Mouse (Mus musculus): ENCODE data around the gene Gm35315. TPM values are rescaled to one million over a fixed set of nuclear protein-coding genes. Genes with fewer than 3 reads are reported as not detected.

Gm35315 gene
- total and polyA plus RNA-seq, 3 experiments: not detected

DNA sequence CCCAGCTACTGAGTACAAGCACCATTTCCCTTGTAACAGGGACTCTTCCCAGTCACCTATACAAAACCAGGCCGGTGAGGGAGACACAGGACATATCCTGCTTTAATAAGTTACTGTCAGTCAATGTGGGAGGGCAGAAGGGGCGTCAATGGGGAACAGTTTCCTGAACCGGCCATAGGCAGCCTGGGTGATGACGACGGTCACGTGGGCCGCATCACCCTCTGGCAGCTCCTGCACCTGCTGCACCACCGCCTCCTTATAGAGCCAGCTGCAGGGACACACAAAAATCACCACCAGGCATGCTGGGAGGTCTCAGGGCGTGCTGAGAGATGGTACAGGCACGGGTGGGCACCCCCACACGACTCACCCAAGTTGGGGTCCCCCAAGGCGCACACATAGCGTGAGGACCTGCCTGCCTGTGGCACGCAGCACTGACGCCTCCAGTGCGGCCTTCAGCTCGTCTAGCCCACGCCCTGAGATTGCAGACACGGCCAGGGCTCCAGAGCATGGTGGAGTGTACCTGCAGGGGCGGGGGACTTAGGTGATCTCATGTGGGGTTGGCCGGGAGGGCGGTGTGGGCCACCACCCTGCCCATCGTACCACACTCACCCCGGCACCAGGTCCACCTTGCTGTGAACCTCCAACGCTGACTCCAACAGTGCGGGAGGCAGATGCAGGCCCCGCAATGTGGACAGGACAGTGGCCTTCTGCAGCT, 9.8 kb upstream of the Gm35315 start:
- peak in 1 of 2 experiments; percentile 5 for DNase-seq
- Histone ChIP-seq H3K9ac (ENCODE audit: low read depth, low read length) (no peak overlapping the region), H3K27ac (no peak overlapping the region), H3K36me3 (ENCODE audit: control insufficient read depth, insufficient read depth, low read length) (no peaks in the 10 kb centered on the region), H3K79me2 (replicated peaks; ENCODE audit: control insufficient read depth, insufficient read depth, low read length) (no peaks in the 10 kb centered on the region), H3K27me3 (ENCODE audit: control insufficient read depth, insufficient read depth, low read length) (peaks cover 2% of the 10 kb centered on the region; the same call in 1 of the 2 replicates), H3K4me3 (no peak overlapping the region), H3K4me1 (ENCODE audit: control insufficient read depth, insufficient read depth, low read length) (peaks cover 2% of the 10 kb centered on the region)
- WGBS: 94% methylated on average over 27 of the region's 27 CpGs
- intact Hi-C loops (cut with DNase I): loop anchor here (10.0 kb wide), 1 partner anchor 179 kb away; the partner anchor contains the start of gene Gm15446
- TF ChIP-seq CTCF (IDR thresholded peaks at IDR 0.05) (no peak), EP300 (IDR thresholded peaks at IDR 0.05; ENCODE audit: insufficient read depth, low read depth, low read length) (no peak), POLR2A (IDR thresholded peaks at IDR 0.05; ENCODE audit: insufficient read depth, low read depth, low read length) (no peak)

DNA sequence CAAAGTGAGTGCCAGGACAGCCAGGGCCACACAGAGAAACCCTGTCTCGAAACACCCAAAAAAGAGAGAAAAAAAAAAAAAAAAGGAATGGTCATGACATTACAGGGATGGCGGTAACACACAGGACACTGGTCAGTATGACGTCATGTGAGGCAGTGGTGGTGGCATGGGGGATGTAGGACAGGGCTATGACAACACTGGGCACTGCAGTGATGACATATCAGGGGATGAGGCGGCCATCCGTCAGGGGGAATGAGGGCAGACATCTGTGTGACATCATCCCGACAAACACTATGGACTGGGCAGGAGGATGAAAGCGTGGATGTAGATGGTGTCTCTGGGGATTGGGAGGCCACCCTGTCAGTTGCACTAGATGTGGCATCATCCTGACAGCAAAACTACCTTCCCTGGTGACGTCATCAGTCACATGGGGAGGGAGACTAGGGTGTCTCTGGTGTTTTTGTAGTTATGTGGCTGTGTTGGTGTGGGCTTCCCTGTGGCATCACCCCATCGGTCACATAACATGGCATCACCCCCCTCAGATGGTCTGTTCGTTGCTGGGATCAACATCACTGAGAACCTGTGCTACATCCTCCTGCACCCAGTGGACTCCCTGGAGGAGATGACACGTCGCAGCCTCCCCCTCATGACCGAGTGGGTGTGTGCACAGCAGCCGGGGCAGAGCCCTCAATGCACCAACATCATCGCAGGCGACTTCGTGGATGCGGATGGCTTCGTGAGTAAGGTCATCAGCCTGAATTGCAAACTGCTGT, 8.8 kb upstream of the Gm35315 start:
- peak in 1 of 2 experiments; percentile 2 for DNase-seq
- TF ChIP-seq POLR2A (IDR thresholded peaks at IDR 0.05; ENCODE audit: insufficient read depth, low read depth, low read length): no peak
- TF ChIP-seq EP300 (IDR thresholded peaks at IDR 0.05; ENCODE audit: insufficient read depth, low read depth, low read length): no peak
- TF ChIP-seq CTCF (IDR thresholded peaks at IDR 0.05): no peak
- Histone ChIP-seq H3K27ac (no peak overlapping the region), H3K9ac (ENCODE audit: low read depth, low read length) (no peak overlapping the region), H3K27me3 (ENCODE audit: control insufficient read depth, insufficient read depth, low read length) (peaks cover 2% of the 10 kb centered on the region; the same call in 1 of the 2 replicates), H3K36me3 (ENCODE audit: control insufficient read depth, insufficient read depth, low read length) (no peaks in the 10 kb centered on the region), H3K4me1 (ENCODE audit: control insufficient read depth, insufficient read depth, low read length) (peaks cover 2% of the 10 kb centered on the region), H3K4me3 (no peak overlapping the region), H3K79me2 (replicated peaks; ENCODE audit: control insufficient read depth, insufficient read depth, low read length) (no peaks in the 10 kb centered on the region)
- intact Hi-C loops (cut with DNase I): loop anchor here (10.0 kb wide), 1 partner anchor 178 kb away; the partner anchor contains the start of gene Gm15446
- 89% methylated on average over 19 of the region's 19 CpGs for WGBS

DNA sequence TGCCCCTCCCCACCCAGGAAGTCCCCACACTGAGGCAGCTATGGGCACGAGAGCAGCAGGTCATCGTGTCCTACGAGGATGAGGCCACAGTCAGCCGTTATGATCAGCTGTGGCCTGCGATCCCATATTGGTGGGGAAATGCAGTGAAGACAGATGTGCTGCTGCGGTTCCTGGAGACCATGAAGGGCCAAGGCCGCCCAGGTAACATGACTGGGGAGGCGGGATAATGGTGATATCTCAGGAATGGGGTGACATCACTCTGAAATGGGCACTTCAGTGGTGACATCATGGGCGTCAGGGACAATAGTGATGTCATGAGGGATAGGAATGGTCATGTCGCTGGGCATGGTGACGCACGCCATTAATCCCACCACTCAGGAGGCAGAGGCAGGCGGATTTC, 8.2 kb upstream of the Gm35315 start:
- Histone ChIP-seq H3K4me3 (no peak overlapping the region), H3K27ac (no peak overlapping the region), H3K27me3 (ENCODE audit: control insufficient read depth, insufficient read depth, low read length) (peaks cover 2% of the 10 kb centered on the region; the same call in 1 of the 2 replicates), H3K4me1 (ENCODE audit: control insufficient read depth, insufficient read depth, low read length) (peaks cover 2% of the 10 kb centered on the region), H3K79me2 (replicated peaks; ENCODE audit: control insufficient read depth, insufficient read depth, low read length) (no peaks in the 10 kb centered on the region), H3K36me3 (ENCODE audit: control insufficient read depth, insufficient read depth, low read length) (no peaks in the 10 kb centered on the region), H3K9ac (ENCODE audit: low read depth, low read length) (no peak overlapping the region)
- intact Hi-C loops (cut with DNase I): loop anchor here (10.0 kb wide), 1 partner anchor 178 kb away; the partner anchor contains the start of gene Gm15446
- no peak for DNase-seq
- WGBS: 86% methylated on average over 13 of the region's 13 CpGs
- TF ChIP-seq POLR2A (IDR thresholded peaks at IDR 0.05; ENCODE audit: insufficient read depth, low read depth, low read length) (no peak), CTCF (IDR thresholded peaks at IDR 0.05) (no peak), EP300 (IDR thresholded peaks at IDR 0.05; ENCODE audit: insufficient read depth, low read depth, low read length) (no peak)

DNA sequence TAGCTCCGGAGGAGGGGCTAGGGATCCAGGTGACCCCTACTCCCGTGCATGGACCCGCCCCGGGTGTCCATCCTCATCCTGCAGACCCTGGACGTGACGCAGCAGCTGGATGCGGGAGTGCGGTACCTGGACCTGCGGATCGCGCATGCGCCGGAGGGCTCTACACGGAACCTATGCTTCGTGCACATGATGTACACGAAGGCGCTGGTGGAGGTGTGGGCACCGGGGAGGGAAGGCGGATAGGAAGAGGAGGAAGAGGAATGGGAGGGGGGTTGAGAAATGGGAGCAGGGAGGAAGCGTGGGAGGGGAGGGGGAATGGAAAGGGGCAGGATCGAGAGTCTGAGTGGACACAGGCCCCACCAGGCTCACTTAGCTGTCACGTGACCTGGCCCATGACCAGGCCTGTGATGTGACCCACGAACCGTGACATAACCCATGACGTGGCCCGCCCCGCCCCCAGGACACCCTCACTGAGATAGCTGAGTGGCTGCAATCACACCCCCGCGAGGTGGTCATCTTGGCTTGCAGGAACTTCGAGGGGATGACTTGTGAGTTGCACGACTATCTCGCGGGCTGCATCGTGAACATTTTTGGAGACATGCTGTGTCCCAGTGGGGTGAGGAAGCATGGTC, 7.6 kb upstream of the Gm35315 start:
- 8% methylated on average over 34 of the region's 34 CpGs for WGBS
- Histone ChIP-seq H3K36me3 (ENCODE audit: control insufficient read depth, insufficient read depth, low read length) (no peaks in the 10 kb centered on the region), H3K9ac (ENCODE audit: low read depth, low read length) (0 out of 2 replicates have a peak overlapping the region, but pooled peaks have one; percentile 1), H3K4me3 (peak overlapping the region; percentile 30; the same call in 1 of the 2 replicates), H3K4me1 (ENCODE audit: control insufficient read depth, insufficient read depth, low read length) (peaks cover 2% of the 10 kb centered on the region), H3K27me3 (ENCODE audit: control insufficient read depth, insufficient read depth, low read length) (peaks cover 2% of the 10 kb centered on the region; the same call in 1 of the 2 replicates), H3K79me2 (replicated peaks; ENCODE audit: control insufficient read depth, insufficient read depth, low read length) (no peaks in the 10 kb centered on the region), H3K27ac (no peak overlapping the region)
- TF ChIP-seq EP300 (IDR thresholded peaks at IDR 0.05; ENCODE audit: insufficient read depth, low read depth, low read length) (no peak), CTCF (IDR thresholded peaks at IDR 0.05) (no peak), POLR2A (IDR thresholded peaks at IDR 0.05; ENCODE audit: insufficient read depth, low read depth, low read length) (no peak)
- intact Hi-C loops (cut with DNase I): loop anchor here (10.0 kb wide), 1 partner anchor 177 kb away; the partner anchor contains the start of gene Gm15446
- no peak for DNase-seq

DNA sequence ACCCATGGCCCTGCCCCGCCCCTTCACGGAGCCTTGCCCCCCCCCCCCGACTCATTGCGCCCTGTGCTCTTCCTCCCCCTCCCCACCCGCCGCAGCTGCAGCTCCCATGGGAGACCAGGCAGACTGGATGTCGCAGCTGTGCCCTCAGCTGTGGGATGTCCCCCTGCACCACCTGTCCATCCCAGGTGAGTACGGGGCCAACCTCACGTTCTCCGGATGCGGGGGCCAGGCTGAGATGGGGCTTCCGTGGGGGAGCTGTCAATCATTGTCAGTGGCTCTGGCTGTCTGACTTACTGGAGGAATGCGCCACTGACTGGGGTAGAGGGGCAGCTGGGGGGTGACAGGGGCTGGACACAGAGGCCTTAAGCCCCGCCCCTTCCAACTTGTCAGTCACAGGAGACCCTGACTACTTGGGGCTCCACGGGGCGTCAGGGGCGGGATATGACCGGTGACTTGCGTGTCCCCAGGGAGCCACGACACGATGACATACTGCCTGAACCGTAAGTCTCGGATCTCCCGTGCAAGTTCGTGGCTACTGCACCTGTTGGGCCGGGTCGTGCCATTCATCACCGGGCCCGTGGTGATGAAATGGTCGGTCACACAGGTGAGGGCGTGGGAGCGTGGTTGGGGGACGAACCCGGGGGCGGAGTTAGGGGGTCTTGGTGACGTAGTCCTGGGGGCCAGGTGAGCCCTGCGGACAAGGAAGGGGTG, 6.9 kb upstream of the Gm35315 start:
- intact Hi-C loops (cut with DNase I): loop anchor here (10.0 kb wide), 1 partner anchor 176 kb away; the partner anchor contains the start of gene Gm15446
- TF ChIP-seq EP300 (IDR thresholded peaks at IDR 0.05; ENCODE audit: insufficient read depth, low read depth, low read length): no peak
- no peak for TF ChIP-seq CTCF (IDR thresholded peaks at IDR 0.05)
- no peak for TF ChIP-seq POLR2A (IDR thresholded peaks at IDR 0.05; ENCODE audit: insufficient read depth, low read depth, low read length)
- WGBS: under 1% methylated on average over 37 of the region's 37 CpGs
- Histone ChIP-seq H3K79me2 (replicated peaks; ENCODE audit: control insufficient read depth, insufficient read depth, low read length) (no peaks in the 10 kb centered on the region), H3K27me3 (ENCODE audit: control insufficient read depth, insufficient read depth, low read length) (peaks cover 2% of the 10 kb centered on the region; the same call in 1 of the 2 replicates), H3K36me3 (ENCODE audit: control insufficient read depth, insufficient read depth, low read length) (no peaks in the 10 kb centered on the region), H3K9ac (ENCODE audit: low read depth, low read length) (0 out of 2 replicates have a peak overlapping the region, but pooled peaks have one; percentile 7), H3K4me3 (peak overlapping the region; percentile 30), H3K4me1 (ENCODE audit: control insufficient read depth, insufficient read depth, low read length) (peaks cover 2% of the 10 kb centered on the region), H3K27ac (no peak overlapping the region)
- no peak for DNase-seq
